Mouse (Mus musculus) liver, embryonic 13.5 days (tissue): Measurements from ENCODE around the gene Syt9. TPM values are rescaled to one million over a fixed set of nuclear protein-coding genes. Genes with fewer than 3 reads are reported as not detected.

Experiments
- ATAC-seq: fragments of 200-750 bp; cut with Nextera tagmentation; 2 replicates; pipeline ENCODE4 v1.8.0; 2017; ENCODE audit warnings: low read depth, mild to moderate bottlenecking, moderate number of reproducible peaks, moderate library complexity
- DNase-seq: peaks from one replicate; pipeline ENCODE4 v3.0.0; 2022
- H3K27ac ChIP-seq: fragments of 300-500 bp; sonication (generic); 2 replicates; pipeline ENCODE4 v1.5.1; 2015; ENCODE audit warnings: moderate library complexity, mild to moderate bottlenecking, inconsistent platforms
- H3K27me3 ChIP-seq: fragments of 300-500 bp; sonication (generic); 2 replicates; pipeline ENCODE4 v1.6.1; 2015; ENCODE audit warnings: mild to moderate bottlenecking, inconsistent platforms
- H3K36me3 ChIP-seq: fragments of 300-500 bp; sonication (generic); 2 replicates; pipeline ENCODE4 v1.6.1; 2015; ENCODE audit warnings: mild to moderate bottlenecking, inconsistent platforms
- H3K4me1 ChIP-seq: fragments of 300-500 bp; sonication (generic); replicated peaks from 2 replicates; pipeline ENCODE4 v1.6.1; 2015; ENCODE audit warnings: inconsistent platforms
- H3K4me2 ChIP-seq: fragments of 300-500 bp; sonication (generic); 2 replicates; pipeline ENCODE4 v1.6.1; 2015; ENCODE audit warnings: inconsistent platforms, mild to moderate bottlenecking, moderate library complexity
- H3K4me3 ChIP-seq: fragments of 300-500 bp; sonication (generic); replicated peaks from 2 replicates; pipeline ENCODE4 v1.5.1; 2015; ENCODE audit warnings: mild to moderate bottlenecking, inconsistent platforms
- H3K9ac ChIP-seq: fragments of 300-500 bp; sonication (generic); 2 replicates; pipeline ENCODE4 v1.6.1; 2015; ENCODE audit warnings: mild to moderate bottlenecking, inconsistent platforms
- H3K9me3 ChIP-seq: fragments of 300-500 bp; sonication (generic); replicated peaks from 2 replicates; pipeline ENCODE4 v1.6.1; 2016; ENCODE audit warnings: inconsistent platforms
- WGBS: fragments of 180-500 bp; shearing (Covaris S2); methylation state at CpG from one replicate; pipeline ENCODE4 v1.1.7; 2015; ENCODE audit not compliant: insufficient replicate concordance; 5-methylcytosine and 5-hydroxymethylcytosine counted together
- polyA plus RNA-seq: library from polyadenylated mRNA; unstranded; fragments of >200 nt; fragmentation: Nextera tagmentation; extraction: Ambion mirVana; gene quantifications from 2 replicates; pipeline ENCODE4 v1.2.1, GENCODE M21; 2015

Syt9 gene
- polyA plus RNA-seq, result 0.25 and 0.35 TPM in 2 replicates

DNA sequence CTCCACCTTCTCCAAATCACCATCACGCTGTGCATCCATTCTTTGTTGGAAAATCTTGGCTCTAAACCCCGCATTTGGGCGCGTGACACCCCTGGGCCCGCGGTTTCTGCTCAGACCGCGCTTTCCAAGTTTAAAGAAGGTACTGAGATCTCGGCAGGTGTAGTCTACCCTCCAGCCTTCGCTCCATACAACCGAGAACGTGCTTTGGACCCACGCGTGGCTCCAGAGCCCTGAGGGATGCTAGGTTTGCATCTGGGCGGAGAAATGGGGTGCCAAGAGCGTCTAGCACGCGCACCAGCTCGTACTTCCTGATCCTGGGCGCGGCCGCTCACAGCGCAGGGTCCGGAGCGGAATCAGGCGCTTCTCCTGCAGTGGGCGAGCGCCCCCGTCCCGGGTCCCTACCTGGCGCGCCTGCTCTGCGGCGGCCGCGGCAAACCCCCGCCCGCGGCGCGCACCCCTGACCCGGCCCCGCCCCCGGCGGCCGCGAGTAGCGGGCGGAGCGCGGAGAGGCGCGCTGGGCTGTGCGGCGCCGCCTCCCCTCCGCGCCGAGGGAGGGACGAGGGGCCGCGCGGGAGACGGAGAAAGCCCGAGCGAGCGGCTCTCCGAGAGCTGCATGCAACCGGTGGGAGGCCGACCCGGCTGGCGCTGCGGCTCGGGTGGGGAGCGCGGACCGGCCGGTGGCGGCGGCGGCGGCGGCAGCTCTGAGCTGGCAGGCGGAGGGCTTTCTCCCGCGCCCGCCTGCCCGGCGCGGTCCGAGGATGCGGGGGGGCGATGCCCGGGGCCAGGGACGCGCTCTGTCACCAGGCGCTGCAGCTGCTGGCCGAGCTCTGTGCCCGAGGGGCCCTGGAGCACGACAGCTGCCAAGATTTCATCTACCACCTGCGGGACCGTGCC lies at the start of gene Syt9:
Gene Syt9, plus strand, starts transcription at position 497 of the 894 bp plus-strand sequence.
- H3K4me3 ChIP-seq, result peak within 1 kb of the TSS; percentile 53
- peaks cover 48% of the 10 kb centered on the region for H3K27me3 ChIP-seq
- H3K4me2 ChIP-seq, result peak within 1 kb of the TSS; percentile 65
- no peak within 1 kb of the TSS for H3K27ac ChIP-seq
- H3K4me1 ChIP-seq, result 0 out of 2 replicates have a peak, but pooled peaks cover 3% of the 10 kb centered on the region
- no peaks in the 10 kb centered on the region for H3K9me3 ChIP-seq
- H3K9ac ChIP-seq, result no peak within 1 kb of the TSS
- WGBS, result under 1% methylated on average over 73 of the region's 102 CpGs
- no peaks in the 10 kb centered on the region for H3K36me3 ChIP-seq
- DNase-seq, result no peak
- ATAC-seq, result peak; percentile 57

DNA sequence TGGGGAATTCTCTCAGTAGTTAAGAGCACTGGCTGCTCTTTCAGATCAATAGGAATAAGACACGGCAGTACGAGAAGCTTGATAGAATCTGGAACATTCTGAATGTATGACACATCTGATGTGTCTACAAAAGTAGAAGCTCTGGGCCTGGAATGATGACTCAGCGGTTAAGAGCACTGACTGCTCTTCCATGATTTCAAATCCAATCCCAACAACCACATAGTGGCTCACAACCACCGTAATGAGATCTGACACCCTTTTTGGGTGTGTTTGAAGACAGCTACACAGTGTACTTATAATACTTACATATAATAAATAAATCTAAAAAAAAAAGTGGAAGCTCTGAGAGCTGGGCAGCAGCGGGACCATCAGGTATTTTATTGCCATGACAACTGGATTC lies 31.5 kb upstream of the Syt9 start:
- Histone ChIP-seq H3K4me3 (no peak overlapping the region), H3K4me2 (no peak overlapping the region), H3K9ac (no peak overlapping the region), H3K27me3 (no peaks in the 10 kb centered on the region), H3K9me3 (no peaks in the 10 kb centered on the region), H3K4me1 (no peaks in the 10 kb centered on the region), H3K27ac (no peak overlapping the region), H3K36me3 (no peaks in the 10 kb centered on the region)
- no peak for DNase-seq
- WGBS, result 66% methylated on average over 5 of the region's 5 CpGs
- ATAC-seq, result no peak

DNA sequence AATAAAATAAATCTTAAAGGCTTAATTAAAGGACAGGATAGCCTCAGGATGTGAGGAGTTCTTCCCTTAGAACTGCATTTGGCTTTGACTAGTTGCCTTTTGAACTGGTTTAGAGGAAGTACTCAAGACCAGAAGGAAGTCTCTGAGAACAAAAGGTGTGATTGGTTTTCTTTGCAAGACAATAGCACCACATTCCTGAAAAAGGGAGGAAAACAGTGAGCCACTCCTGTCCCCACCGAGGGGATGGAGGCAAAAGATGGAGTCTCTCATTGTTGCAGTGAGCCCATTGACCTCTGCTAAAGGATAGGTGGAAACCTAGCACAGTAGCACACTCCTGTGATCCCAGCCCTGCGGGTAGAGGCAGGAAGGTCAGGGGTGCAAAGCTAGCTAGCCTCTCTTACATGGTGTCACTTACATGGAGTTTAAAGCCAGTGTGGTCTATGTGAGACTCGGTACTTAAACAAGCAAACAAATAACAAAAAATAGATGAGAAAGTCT lies 30.9 kb upstream of the Syt9 start:
- Histone ChIP-seq H3K27ac (no peak overlapping the region), H3K9me3 (no peaks in the 10 kb centered on the region), H3K27me3 (no peaks in the 10 kb centered on the region), H3K4me1 (no peaks in the 10 kb centered on the region), H3K36me3 (no peaks in the 10 kb centered on the region), H3K4me2 (no peak overlapping the region), H3K4me3 (no peak overlapping the region), H3K9ac (no peak overlapping the region)
- 34% methylated on average over 3 of the region's 3 CpGs for WGBS
- DNase-seq (no peak), ATAC-seq (no peak)

- no peaks in the 10 kb centered on the region for H3K27me3 ChIP-seq
- WGBS, result 36% methylated on average over 1 of the region's 1 CpGs
- no peak for ATAC-seq
- H3K4me2 ChIP-seq, result no peak overlapping the region
- DNase-seq, result no peak
- no peak overlapping the region for H3K27ac ChIP-seq
- H3K4me1 ChIP-seq, result no peaks in the 10 kb centered on the region
- no peak overlapping the region for H3K4me3 ChIP-seq
- no peak overlapping the region for H3K9ac ChIP-seq
- H3K9me3 ChIP-seq, result no peaks in the 10 kb centered on the region
- H3K36me3 ChIP-seq, result no peaks in the 10 kb centered on the region
Observed at GRCm38 (mm10) chr7:107340221-107340620, 30.3 kb upstream of the Syt9 start.

GRCm38 (mm10) chr7:107341519-107342190 lies 28.9 kb upstream of the Syt9 start:
- Histone ChIP-seq H3K4me1 (no peaks in the 10 kb centered on the region), H3K9ac (no peak overlapping the region), H3K27me3 (no peaks in the 10 kb centered on the region), H3K4me2 (no peak overlapping the region), H3K9me3 (no peaks in the 10 kb centered on the region), H3K36me3 (no peaks in the 10 kb centered on the region), H3K4me3 (no peak overlapping the region), H3K27ac (no peak overlapping the region)
- ATAC-seq (no peak), DNase-seq (no peak)
- 61% methylated on average over 8 of the region's 8 CpGs for WGBS

DNA sequence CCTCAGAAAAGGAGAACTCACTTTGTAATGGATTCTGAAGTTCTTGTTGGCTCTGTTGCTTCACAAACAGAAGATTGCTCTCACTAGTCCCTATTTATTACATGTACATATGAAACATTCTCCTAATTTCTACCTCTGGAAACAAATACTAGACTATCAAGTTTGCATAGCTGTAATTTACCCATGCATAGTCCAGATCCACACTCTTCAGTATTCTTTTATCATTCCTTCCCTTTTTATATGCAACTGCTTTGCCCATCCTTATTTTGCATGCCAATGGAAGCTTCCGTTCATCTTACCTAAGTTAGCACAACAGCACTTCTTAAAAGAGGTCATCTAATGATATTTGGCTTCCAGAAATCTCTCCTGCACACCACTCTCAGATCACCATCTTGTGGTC lies 21.3 kb upstream of the Syt9 start:
- WGBS, result 76% methylated on average over 1 of the region's 1 CpGs
- H3K36me3 ChIP-seq, result no peaks in the 10 kb centered on the region
- ATAC-seq, result no peak
- no peak overlapping the region for H3K27ac ChIP-seq
- H3K9ac ChIP-seq, result no peak overlapping the region
- H3K9me3 ChIP-seq, result 0 out of 2 replicates have a peak, but pooled peaks cover 1% of the 10 kb centered on the region
- H3K27me3 ChIP-seq, result no peaks in the 10 kb centered on the region
- no peaks in the 10 kb centered on the region for H3K4me1 ChIP-seq
- no peak overlapping the region for H3K4me3 ChIP-seq
- no peak for DNase-seq
- H3K4me2 ChIP-seq, result no peak overlapping the region

DNA sequence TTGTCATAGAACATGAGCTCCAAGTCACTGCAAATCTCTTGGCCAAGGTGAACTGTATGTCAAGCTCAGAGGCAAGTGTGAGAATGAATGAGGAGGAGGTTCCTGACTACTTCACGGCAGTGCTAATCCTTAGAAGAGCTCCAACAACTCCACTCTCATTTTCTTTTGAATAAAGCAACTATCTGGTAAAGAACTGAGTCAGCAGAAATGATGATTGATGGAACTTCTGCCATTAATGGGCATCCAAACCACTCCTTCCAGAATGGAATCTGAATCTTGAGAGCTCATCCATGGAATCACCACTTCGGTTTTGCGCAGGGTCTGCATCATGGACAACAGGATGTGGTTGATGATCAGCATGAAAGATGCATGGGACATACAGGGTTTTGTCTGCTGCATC lies 8.4 kb upstream of the Syt9 start:
- ATAC-seq (no peak), DNase-seq (no peak)
- H3K9me3 ChIP-seq, result no peaks in the 10 kb centered on the region
- no peaks in the 10 kb centered on the region for H3K4me1 ChIP-seq
- no peaks in the 10 kb centered on the region for H3K27me3 ChIP-seq
- H3K4me2 ChIP-seq, result no peak overlapping the region
- no peak overlapping the region for H3K4me3 ChIP-seq
- 78% methylated on average over 3 of the region's 3 CpGs for WGBS
- no peak overlapping the region for H3K27ac ChIP-seq
- no peaks in the 10 kb centered on the region for H3K36me3 ChIP-seq
- H3K9ac ChIP-seq, result no peak overlapping the region

GRCm38 (mm10) chr7:107362634-107363033 lies 7.9 kb upstream of the Syt9 start:
- Histone ChIP-seq H3K36me3 (no peaks in the 10 kb centered on the region), H3K27me3 (no peaks in the 10 kb centered on the region), H3K4me1 (no peaks in the 10 kb centered on the region), H3K27ac (no peak overlapping the region), H3K4me3 (no peak overlapping the region), H3K9ac (no peak overlapping the region), H3K4me2 (no peak overlapping the region), H3K9me3 (no peaks in the 10 kb centered on the region)
- DNase-seq, result no peak
- ATAC-seq, result no peak
- 62% methylated on average over 3 of the region's 3 CpGs for WGBS

DNA sequence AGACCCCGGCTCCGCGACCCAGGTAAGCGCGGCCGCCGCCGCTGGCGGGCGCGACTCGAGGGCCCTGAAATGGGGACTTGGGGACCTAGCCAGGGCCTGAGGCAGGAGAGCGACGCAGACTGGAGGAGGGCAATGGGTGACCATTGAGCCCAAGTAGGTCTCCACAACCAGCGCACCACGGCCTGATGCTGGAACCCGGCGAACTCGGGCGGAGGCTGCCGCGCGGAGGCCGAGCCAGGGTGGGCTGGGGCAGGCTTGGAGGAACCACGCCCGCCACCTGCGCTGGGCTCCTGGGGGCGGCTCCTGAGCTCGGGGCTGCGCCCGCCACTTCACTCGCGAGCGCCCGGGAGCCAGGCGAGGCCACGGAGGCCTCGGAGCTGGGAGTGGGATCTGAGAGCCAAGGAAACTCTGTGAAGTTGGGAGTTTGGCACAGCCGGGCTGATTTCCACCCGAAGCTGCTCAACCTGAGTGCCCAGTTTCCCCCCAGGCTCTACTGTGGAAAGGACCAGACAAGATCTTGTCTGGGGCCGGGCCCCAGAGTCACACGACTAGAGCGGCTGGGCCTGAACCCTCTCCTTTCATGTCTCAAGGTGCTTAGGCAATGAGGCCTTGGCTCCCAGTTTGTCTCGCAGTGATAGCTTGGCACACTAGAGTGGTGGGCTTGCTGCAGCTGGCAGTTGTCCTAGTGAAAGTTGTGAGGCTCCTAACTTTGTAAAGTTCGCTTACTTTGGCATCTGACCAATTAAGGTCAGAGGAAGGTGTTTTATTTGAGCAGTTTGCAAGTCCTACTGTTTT lies 795 bp downstream of the Syt9 start:
- no peak overlapping the region for H3K27ac ChIP-seq
- ATAC-seq, result 0 out of 2 replicates have a peak, but pooled peaks have one; percentile 10
- WGBS, result 5% methylated on average over 44 of the region's 45 CpGs
- H3K27me3 ChIP-seq, result peaks cover 48% of the 10 kb centered on the region
- H3K9ac ChIP-seq, result no peak overlapping the region
- no peaks in the 10 kb centered on the region for H3K9me3 ChIP-seq
- H3K4me2 ChIP-seq, result peak overlapping the region; percentile 65
- no peaks in the 10 kb centered on the region for H3K36me3 ChIP-seq
- peak overlapping the region; percentile 53 for H3K4me3 ChIP-seq
- H3K4me1 ChIP-seq, result 0 out of 2 replicates have a peak, but pooled peaks cover 3% of the 10 kb centered on the region
- no peak for DNase-seq

DNA sequence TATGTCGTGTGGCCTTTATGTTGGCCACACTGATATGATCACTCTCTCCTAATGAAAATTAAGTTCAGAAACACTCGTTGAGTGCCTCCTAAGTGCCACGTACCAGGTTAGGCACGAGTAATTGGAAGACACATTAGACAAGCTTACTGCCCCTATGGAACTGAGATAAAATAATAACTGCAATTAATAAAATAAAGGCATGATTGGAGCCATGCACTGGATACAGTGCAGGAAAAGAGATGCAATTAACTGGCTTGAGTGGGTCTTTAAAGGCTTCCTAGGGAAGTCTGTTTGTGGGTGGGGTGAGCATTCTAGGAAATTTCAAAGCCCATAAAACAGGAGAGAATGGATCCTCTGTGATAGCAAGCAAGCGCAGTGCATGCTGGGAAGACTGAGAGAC lies 10.0 kb downstream of the Syt9 start:
- no peaks in the 10 kb centered on the region for H3K36me3 ChIP-seq
- no peak overlapping the region for H3K4me3 ChIP-seq
- H3K27ac ChIP-seq, result no peak overlapping the region
- no peaks in the 10 kb centered on the region for H3K27me3 ChIP-seq
- no peaks in the 10 kb centered on the region for H3K4me1 ChIP-seq
- WGBS, result 62% methylated on average over 5 of the region's 5 CpGs
- H3K4me2 ChIP-seq, result no peak overlapping the region
- no peak overlapping the region for H3K9ac ChIP-seq
- ATAC-seq (no peak), DNase-seq (no peak)
- H3K9me3 ChIP-seq, result no peaks in the 10 kb centered on the region

GRCm38 (mm10) chr7:107389604-107390003 lies 19.1 kb downstream of the Syt9 start:
- Histone ChIP-seq H3K27me3 (no peaks in the 10 kb centered on the region), H3K4me1 (no peaks in the 10 kb centered on the region), H3K4me2 (no peak overlapping the region), H3K9ac (no peak overlapping the region), H3K36me3 (no peaks in the 10 kb centered on the region), H3K4me3 (no peak overlapping the region), H3K9me3 (no peaks in the 10 kb centered on the region), H3K27ac (no peak overlapping the region)
- no peak for ATAC-seq
- DNase-seq, result no peak
